ENCODE assay signal across 11 mouse cellular contexts in the genomic region with DNA sequence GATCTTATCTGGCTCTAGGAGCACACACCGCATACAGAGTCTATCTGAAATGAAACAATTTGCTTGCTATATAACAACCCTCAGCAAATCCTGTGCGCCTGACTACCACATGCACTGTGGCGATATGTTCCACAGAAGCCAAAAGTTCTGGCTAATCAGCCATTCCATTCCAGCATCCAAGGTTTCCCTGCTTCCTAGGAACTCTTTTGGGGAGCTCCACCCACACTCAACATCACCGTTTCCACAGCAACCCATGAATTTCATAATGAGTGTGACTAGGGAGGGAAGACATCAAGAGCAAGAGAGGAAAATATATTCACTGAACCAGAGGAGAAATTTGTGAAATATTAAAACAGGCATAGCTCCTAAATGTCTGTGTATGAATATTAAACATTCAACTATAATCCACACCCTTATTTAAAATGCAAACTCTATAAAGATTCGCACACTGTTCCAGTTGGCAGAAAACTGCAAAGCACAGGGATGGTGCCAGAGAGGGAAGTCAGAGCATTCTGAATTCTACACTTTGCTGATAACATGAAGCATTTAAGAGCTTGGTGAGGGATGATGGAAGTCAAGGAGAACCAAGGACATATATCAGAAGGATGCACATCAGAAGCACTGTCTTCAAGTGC.
DNase-seq lines count a peak whose midpoint lies in the region; ATAC-seq lines count a peak whose summit lies in the region.
"Had no signal": no experiment of that assay in that cellular context is flagged by ENCODE, and none has a peak within 500 bp of the region (broad histone marks: within the 10 kb centered on the region; RNA-seq: fewer than 3 reads in every experiment).

No protein-coding gene starts in this region.

- no peak overlapping the region for H3K4me2 ChIP-seq in neural tube, embryonic 15.5 days

- H3K9ac ChIP-seq in neural tube, embryonic 15.5 days (replicated peaks) = no peak overlapping the region

- no peak overlapping the region for H3K4me3 ChIP-seq in neural tube, embryonic 15.5 days (replicated peaks)

- intact Hi-C loops in left cerebral cortex, postnatal 25 days (cut with DNase I) = loop anchor here (5.0 kb wide), 1 partner anchor 36 kb away; no protein-coding TSS in a partner anchor

- H3K9me3 ChIP-seq in neural tube, embryonic 15.5 days (replicated peaks) = no peaks in the 10 kb centered on the region

- H3K27me3 ChIP-seq in neural tube, embryonic 15.5 days (replicated peaks) = no peaks in the 10 kb centered on the region

- no peak overlapping the region for H3K27ac ChIP-seq in neural tube, embryonic 15.5 days (replicated peaks)

- peak; percentile 51; the same call in 1 of the 2 replicates for ATAC-seq in neural tube, embryonic 15.5 days (ENCODE audit: low FRiP score)
- ATAC-seq: lung, postnatal 0 days had no signal

- no peak for DNase-seq in neural tube, embryonic 10.5 days (ENCODE audit: extremely low spot score, low spot score)
- DNase-seq in layer of hippocampus, adult 11-12 months (ENCODE audit: low spot score) = peak; percentile 74
- DNase-seq in left cerebral cortex, postnatal 25 days (ENCODE audit: low spot score in 2 of 2) = peak; percentile 62 to 94
- no peak for DNase-seq in spleen, adult 18-20 months
- DNase-seq in kidney, postnatal 4 days = no peak
- no peak for DNase-seq in thymus, postnatal 4 days
- DNase-seq: embryo, embryonic 11 days; heart, adult 18-20 months; thymus, postnatal 36 days had no signal

- no peaks in the 10 kb centered on the region for H3K4me1 ChIP-seq in neural tube, embryonic 15.5 days

- H3K36me3 ChIP-seq in neural tube, embryonic 15.5 days = no peaks in the 10 kb centered on the region

- 84% methylated on average over 5 of the region's 5 CpGs for WGBS in neural tube, embryonic 15.5 days

Comparison
In these comparisons a context has a peak if more than half of its experiments do, and no peak if none do; other contexts are left out.
1. DNase-seq: peak in layer of hippocampus, adult 11-12 months (single experiment) and left cerebral cortex, postnatal 25 days (2 of 2); none in neural tube, embryonic 10.5 days (single experiment), spleen, adult 18-20 months (0 of 2), kidney, postnatal 4 days (0 of 2) and thymus, postnatal 4 days (single experiment).